Mouse (Mus musculus): Measurements from ENCODE around the gene Opa3. TPM values are rescaled to one million over a fixed set of nuclear protein-coding genes. Genes with fewer than 3 reads are reported as not detected.

Gene Opa3
- total RNA-seq, 1 experiment from 2014 or later, result 11.5 TPM

- no peak for ATAC-seq (replicated peaks; ENCODE audit: insufficient number of reproducible peaks, low FRiP score, low TSS enrichment, poor library complexity, severe bottlenecking)
These were observed 10.2 kb downstream of the Opa3 start for GRCm38 (mm10) chr7:19238344-19238743.

- ATAC-seq (replicated peaks; ENCODE audit: insufficient number of reproducible peaks, low FRiP score, low TSS enrichment, poor library complexity, severe bottlenecking), result peak; percentile 91
These were observed 11.3 kb downstream of the Opa3 start for GRCm38 (mm10) chr7:19239423-19239822.

- no peak for ATAC-seq (replicated peaks; ENCODE audit: insufficient number of reproducible peaks, low FRiP score, low TSS enrichment, poor library complexity, severe bottlenecking)
These were observed 11.9 kb downstream of the Opa3 start for GRCm38 (mm10) chr7:19239986-19240385.

- no peak for ATAC-seq (replicated peaks; ENCODE audit: insufficient number of reproducible peaks, low FRiP score, low TSS enrichment, poor library complexity, severe bottlenecking)
These were observed 12.8 kb downstream of the Opa3 start for GRCm38 (mm10) chr7:19240905-19241463.

GRCm38 (mm10) chr7:19242005-19242404 lies 13.9 kb downstream of the Opa3 start:
- ATAC-seq (replicated peaks; ENCODE audit: insufficient number of reproducible peaks, low FRiP score, low TSS enrichment, poor library complexity, severe bottlenecking), result no peak

- no peak for ATAC-seq (replicated peaks; ENCODE audit: insufficient number of reproducible peaks, low FRiP score, low TSS enrichment, poor library complexity, severe bottlenecking)
These were observed 15.7 kb downstream of the Opa3 start for GRCm38 (mm10) chr7:19243858-19244257.

GRCm38 (mm10) chr7:19245083-19245482 lies 16.9 kb downstream of the Opa3 start:
- ATAC-seq (replicated peaks; ENCODE audit: insufficient number of reproducible peaks, low FRiP score, low TSS enrichment, poor library complexity, severe bottlenecking), result no peak

- no peak for ATAC-seq (replicated peaks; ENCODE audit: insufficient number of reproducible peaks, low FRiP score, low TSS enrichment, poor library complexity, severe bottlenecking)
These were observed 18.7 kb downstream of the Opa3 start for GRCm38 (mm10) chr7:19246855-19247254.

GRCm38 (mm10) chr7:19247511-19247910 lies 19.4 kb downstream of the Opa3 start:
- ATAC-seq (replicated peaks; ENCODE audit: insufficient number of reproducible peaks, low FRiP score, low TSS enrichment, poor library complexity, severe bottlenecking), result no peak

GRCm38 (mm10) chr7:19252078-19252477 lies 23.9 kb downstream of the Opa3 start:
- no peak for ATAC-seq (replicated peaks; ENCODE audit: insufficient number of reproducible peaks, low FRiP score, low TSS enrichment, poor library complexity, severe bottlenecking)

GRCm38 (mm10) chr7:19253437-19253836 lies 25.3 kb downstream of the Opa3 start:
- no peak for ATAC-seq (replicated peaks; ENCODE audit: insufficient number of reproducible peaks, low FRiP score, low TSS enrichment, poor library complexity, severe bottlenecking)

GRCm38 (mm10) chr7:19255395-19255794 lies 27.3 kb downstream of the Opa3 start:
- no peak for ATAC-seq (replicated peaks; ENCODE audit: insufficient number of reproducible peaks, low FRiP score, low TSS enrichment, poor library complexity, severe bottlenecking)

GRCm38 (mm10) chr7:19256567-19256966 lies 28.4 kb downstream of the Opa3 start:
- no peak for ATAC-seq (replicated peaks; ENCODE audit: insufficient number of reproducible peaks, low FRiP score, low TSS enrichment, poor library complexity, severe bottlenecking)

GRCm38 (mm10) chr7:19257390-19258022 lies 29.4 kb downstream of the Opa3 start:
- ATAC-seq (replicated peaks; ENCODE audit: insufficient number of reproducible peaks, low FRiP score, low TSS enrichment, poor library complexity, severe bottlenecking), result peak; percentile 82

GRCm38 (mm10) chr7:19258336-19258735 lies 30.2 kb downstream of the Opa3 start:
- ATAC-seq (replicated peaks; ENCODE audit: insufficient number of reproducible peaks, low FRiP score, low TSS enrichment, poor library complexity, severe bottlenecking), result no peak

GRCm38 (mm10) chr7:19265147-19265546 lies 37.0 kb downstream of the Opa3 start:
- ATAC-seq (replicated peaks; ENCODE audit: insufficient number of reproducible peaks, low FRiP score, low TSS enrichment, poor library complexity, severe bottlenecking), result no peak

- peak; percentile 80 for ATAC-seq (replicated peaks; ENCODE audit: insufficient number of reproducible peaks, low FRiP score, low TSS enrichment, poor library complexity, severe bottlenecking)
These were observed 38.0 kb downstream of the Opa3 start for GRCm38 (mm10) chr7:19265928-19266822.

GRCm38 (mm10) chr7:19267051-19267450 lies 38.9 kb downstream of the Opa3 start:
- ATAC-seq (replicated peaks; ENCODE audit: insufficient number of reproducible peaks, low FRiP score, low TSS enrichment, poor library complexity, severe bottlenecking), result no peak

GRCm38 (mm10) chr7:19268993-19269681 lies 41.0 kb downstream of the Opa3 start:
- no peak for ATAC-seq (replicated peaks; ENCODE audit: insufficient number of reproducible peaks, low FRiP score, low TSS enrichment, poor library complexity, severe bottlenecking)
